ENCODE assay signal across 21 mouse cellular contexts in genomic region chr5:139227645-139228044, GRCm38 (mm10). TPM values are rescaled to one million over a fixed set of nuclear protein-coding genes. Genes with fewer than 3 reads are reported as not detected.
DNase-seq lines count a peak whose midpoint lies in the region; ATAC-seq and TF ChIP-seq lines count a peak whose summit lies in the region.
"Had no signal": no experiment of that assay in that cellular context is flagged by ENCODE, and none has a peak within 500 bp of the region (broad histone marks: within the 10 kb centered on the region; RNA-seq: fewer than 3 reads in every experiment).

No protein-coding gene starts in this region.

- no peak for TF ChIP-seq CTCF in small intestine, adult 2 months (IDR thresholded peaks at IDR 0.05; ENCODE audit: extremely low read depth, insufficient read length, insufficient replicate concordance, low read depth, low read length)

- H3K9ac ChIP-seq in hindbrain, embryonic 16.5 days (ENCODE audit: low read depth, low read length) = no peak overlapping the region
- no peak overlapping the region for H3K9ac ChIP-seq in hindbrain, embryonic 13.5 days

- H3K4me2 ChIP-seq in hindbrain, embryonic 16.5 days (ENCODE audit: low read length) = no peak overlapping the region
- H3K4me2 ChIP-seq in hindbrain, embryonic 13.5 days = no peak overlapping the region

- 0 out of 2 replicates have a peak, but pooled peaks have one; percentile 27 for ATAC-seq in hindbrain, embryonic 16.5 days
- no peak for ATAC-seq in hindbrain, embryonic 13.5 days (ENCODE audit: low FRiP score)
- ATAC-seq: activated CD4-positive, CD25-positive, alpha-beta regulatory T cell, adult 4 months; CD4-positive, CD25-positive, alpha-beta regulatory T cell, adult 4 months; Patski had no signal

- H3K4me1 ChIP-seq in hindbrain, embryonic 16.5 days (ENCODE audit: control insufficient read depth, insufficient read depth, low read depth, low read length) = no peaks in the 10 kb centered on the region
- no peaks in the 10 kb centered on the region for H3K4me1 ChIP-seq in hindbrain, embryonic 13.5 days (replicated peaks)
- peaks cover 5% of the 10 kb centered on the region for H3K4me1 ChIP-seq in small intestine, adult 2 months (ENCODE audit: control insufficient read depth, insufficient read depth, insufficient read length, low read length)

- peak; percentile 51; the same call in 1 of the 2 replicates for TF ChIP-seq POLR2A in small intestine, adult 2 months (IDR thresholded peaks at IDR 0.05; ENCODE audit: low read depth, low read length)

- WGBS in hindbrain, embryonic 16.5 days = 100% methylated on average over 2 of the region's 2 CpGs
- WGBS in hindbrain, embryonic 13.5 days = 100% methylated on average over 2 of the region's 2 CpGs
- WGBS in small intestine, adult 2 months = 80% methylated on average over 2 of the region's 2 CpGs

- H3K27ac ChIP-seq in hindbrain, embryonic 16.5 days (ENCODE audit: low read depth, low read length) = no peak overlapping the region
- no peak overlapping the region for H3K27ac ChIP-seq in hindbrain, embryonic 13.5 days
- peak overlapping the region; percentile 88 for H3K27ac ChIP-seq in small intestine, adult 2 months (ENCODE audit: insufficient read depth, low read depth, low read length)

- no peak overlapping the region for H3K4me3 ChIP-seq in hindbrain, embryonic 16.5 days (ENCODE audit: low read length)
- no peak overlapping the region for H3K4me3 ChIP-seq in hindbrain, embryonic 13.5 days
- H3K4me3 ChIP-seq in small intestine, adult 2 months (ENCODE audit: low read depth, low read length) = no peak overlapping the region

- H3K36me3 ChIP-seq in hindbrain, embryonic 16.5 days (ENCODE audit: control insufficient read depth, insufficient read depth, low read length) = peaks cover 48% of the 10 kb centered on the region
- H3K36me3 ChIP-seq in hindbrain, embryonic 13.5 days = peaks cover 95% of the 10 kb centered on the region
- H3K36me3 ChIP-seq in small intestine, adult 2 months (ENCODE audit: control insufficient read depth, insufficient read depth, low read length) = peaks cover 51% of the 10 kb centered on the region

- no peaks in the 10 kb centered on the region for H3K9me3 ChIP-seq in hindbrain, embryonic 16.5 days (ENCODE audit: control insufficient read depth, low read length)
- no peaks in the 10 kb centered on the region for H3K9me3 ChIP-seq in hindbrain, embryonic 13.5 days
- H3K9me3 ChIP-seq: G1E had no signal

- no peaks in the 10 kb centered on the region for H3K27me3 ChIP-seq in hindbrain, embryonic 16.5 days (replicated peaks; ENCODE audit: control insufficient read depth, insufficient read depth, low read length)
- H3K27me3 ChIP-seq in hindbrain, embryonic 13.5 days = no peaks in the 10 kb centered on the region
- H3K27me3 ChIP-seq in small intestine, adult 2 months (ENCODE audit: control insufficient read depth, insufficient read depth, low read length) = no peaks in the 10 kb centered on the region
- H3K27me3 ChIP-seq: CH12.LX, Patski had no signal

- DNase-seq in adrenal gland, adult 2 months = peak; percentile 50
- DNase-seq in adrenal gland, postnatal 14 days = no peak
- no peak for DNase-seq in heart, postnatal 10 days
- DNase-seq: adrenal gland, adult 8-10 months; adrenal gland, postnatal 10 days; adrenal gland, postnatal 25 days; adrenal gland, postnatal 36 days; B cell, adult 2 months; cerebellum, adult 11 months; cerebellum, adult 11-12 months; cerebellum, adult 18-20 months; cerebellum, adult 2 months; cerebellum, adult 8-10 months had no signal

- intact Hi-C loops in heart, postnatal 10 days (cut with DNase I) = no loop called here

RNA-seq across cellular contexts. Expression of gene Get4, which starts 24.5 kb away (rescaled TPM):
- 10 to 100 TPM; 68.8 to 91.5 TPM for total RNA-seq in adrenal gland, adult 2 months (2021)
- 219 and 241 TPM in 2 replicates for polyA plus RNA-seq in adrenal gland, adult 2 months (2012; rRNA removed)
- 62.4 and 73.8 TPM in 2 replicates for total RNA-seq in adrenal gland, postnatal 14 days (2021)
- polyA plus RNA-seq in hindbrain, embryonic 16.5 days (2015; fragmentation: Nextera tagmentation; extraction: Ambion mirVana) = 124 and 125 TPM in 2 replicates
- 113 TPM in 2 replicates for polyA plus RNA-seq in hindbrain, embryonic 13.5 days (2015; fragmentation: Nextera tagmentation; extraction: Ambion mirVana)
- 82.6 and 240 TPM in 2 replicates for polyA plus RNA-seq in small intestine, adult 2 months (2012; rRNA removed)
- 10 to 100 TPM; 57.6 to 59.4 TPM for total RNA-seq in heart, postnatal 10 days (2021)

RNA-seq across cellular contexts. Expression of gene Sun1, which starts 27.2 kb away (rescaled TPM):
- total RNA-seq in adrenal gland, adult 2 months (2021) = 10 to 100 TPM; 74.4 to 93.7 TPM
- 44.5 and 61.5 TPM in 2 replicates for polyA plus RNA-seq in adrenal gland, adult 2 months (2012; rRNA removed)
- 63.6 and 78.6 TPM in 2 replicates for total RNA-seq in adrenal gland, postnatal 14 days (2021)
- 40.9 and 44.7 TPM in 2 replicates for polyA plus RNA-seq in hindbrain, embryonic 16.5 days (2015; fragmentation: Nextera tagmentation; extraction: Ambion mirVana)
- polyA plus RNA-seq in hindbrain, embryonic 13.5 days (2015; fragmentation: Nextera tagmentation; extraction: Ambion mirVana) = 43.6 and 44.7 TPM in 2 replicates
- polyA plus RNA-seq in small intestine, adult 2 months (2012; rRNA removed) = 15.4 and 27.5 TPM in 2 replicates
- 10 to 100 TPM; 43.5 to 44.8 TPM for total RNA-seq in heart, postnatal 10 days (2021)
